ENCODE assay signal across 8 mouse cellular contexts in the genomic region with DNA sequence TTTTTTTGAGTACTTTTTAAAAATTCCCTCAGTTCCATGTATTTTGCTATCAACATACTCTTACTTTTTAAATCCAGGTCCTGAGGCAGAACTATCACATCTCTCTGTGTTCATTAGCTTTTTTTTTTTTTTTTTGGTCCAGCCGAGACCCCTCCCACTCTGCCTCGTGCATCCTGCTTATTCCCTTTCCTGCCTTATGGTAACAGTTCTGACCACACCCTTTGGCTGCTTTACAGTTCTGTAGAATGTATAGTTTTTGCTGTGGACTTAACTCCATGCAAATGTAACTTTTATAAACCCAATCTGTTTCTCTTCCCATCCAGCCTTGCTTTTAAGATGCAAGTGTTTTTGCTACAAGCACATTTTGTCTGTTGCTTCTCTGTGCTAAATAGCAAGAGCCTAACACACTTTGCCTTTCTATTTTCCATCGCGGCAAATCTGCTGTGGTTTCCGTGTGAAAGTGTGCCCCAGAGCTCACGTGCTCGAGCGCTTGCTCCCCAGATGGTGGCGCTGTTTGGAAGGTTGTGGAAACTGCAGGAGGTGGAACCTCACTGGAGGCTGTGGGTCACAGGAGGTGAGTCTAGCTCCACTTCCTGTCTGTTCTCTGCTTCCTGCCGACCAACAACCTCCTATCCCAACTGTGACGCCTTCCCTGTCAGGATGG.
DNase-seq lines count a peak whose midpoint lies in the region; ATAC-seq and TF ChIP-seq lines count a peak whose summit lies in the region.

No protein-coding gene starts in this region.

- TF ChIP-seq CTCF in heart, postnatal 0 days (IDR thresholded peaks at IDR 0.05; ENCODE audit: low read depth): peak; percentile 57

- H3K9ac ChIP-seq in heart, embryonic 11.5 days (ENCODE audit: low read depth, low read length): no peak overlapping the region
- no peak overlapping the region for H3K9ac ChIP-seq in heart, postnatal 0 days (replicated peaks; ENCODE audit: low read depth, low read length)

- DNase-seq in heart, adult 18-20 months: peak; percentile 58 to 77
- peak; percentile 19 for DNase-seq in adipocyte (ENCODE audit: low spot score)
- DNase-seq in embryo, embryonic 11 days: peak; percentile 53
- peak; percentile 37 for DNase-seq in heart, postnatal 0 days (ENCODE audit: low spot score)
- peak; percentile 17 for DNase-seq in layer of hippocampus, adult 9-11 months

- H3K4me3 ChIP-seq in heart, embryonic 11.5 days (ENCODE audit: low read depth, low read length): no peak overlapping the region
- H3K4me3 ChIP-seq in heart, postnatal 0 days (ENCODE audit: low read depth, low read length): no peak overlapping the region

- H3K27ac ChIP-seq in heart, embryonic 11.5 days (ENCODE audit: low read depth, low read length): no peak overlapping the region
- no peak overlapping the region for H3K27ac ChIP-seq in heart, postnatal 0 days (ENCODE audit: low read depth)

- ATAC-seq in heart, embryonic 11.5 days (replicated peaks; ENCODE audit: insufficient number of reproducible peaks, low FRiP score, low TSS enrichment): no peak
- peak; percentile 47; the same call in 1 of the 2 replicates for ATAC-seq in heart, postnatal 0 days (ENCODE audit: insufficient read depth, low read depth)
- peak; percentile 96 for ATAC-seq in megakaryocyte progenitor cell, adult 5-6 weeks (replicated peaks; ENCODE audit: poor library complexity)
- no peak for ATAC-seq in erythroblast, adult 5-6 weeks (replicated peaks; ENCODE audit: low FRiP score, poor library complexity, severe bottlenecking)

- no peaks in the 10 kb centered on the region for H3K27me3 ChIP-seq in heart, embryonic 11.5 days (ENCODE audit: control insufficient read depth, insufficient read depth, low read length)
- no peaks in the 10 kb centered on the region for H3K27me3 ChIP-seq in heart, postnatal 0 days (ENCODE audit: control insufficient read depth, insufficient read depth, low read length)

- TF ChIP-seq EP300 in heart, postnatal 0 days (IDR thresholded peaks at IDR 0.05; ENCODE audit: low read depth): no peak

- H3K4me2 ChIP-seq in heart, embryonic 11.5 days: no peak overlapping the region
- H3K4me2 ChIP-seq in heart, postnatal 0 days (ENCODE audit: low read depth, low read length): no peak overlapping the region

- H3K9me3 ChIP-seq in heart, embryonic 11.5 days (replicated peaks; ENCODE audit: control insufficient read depth, low read length): no peaks in the 10 kb centered on the region
- no peaks in the 10 kb centered on the region for H3K9me3 ChIP-seq in heart, postnatal 0 days (replicated peaks; ENCODE audit: control insufficient read depth, low read length)

- WGBS in heart, embryonic 11.5 days (ENCODE audit: insufficient replicate concordance): 50% methylated on average over 11 of the region's 11 CpGs
- 54% methylated on average over 11 of the region's 11 CpGs for WGBS in heart, postnatal 0 days

- H3K4me1 ChIP-seq in heart, embryonic 11.5 days (ENCODE audit: control insufficient read depth, insufficient read depth, low read length): no peaks in the 10 kb centered on the region
- no peaks in the 10 kb centered on the region for H3K4me1 ChIP-seq in heart, postnatal 0 days (ENCODE audit: control insufficient read depth, insufficient read depth)

- H3K36me3 ChIP-seq in heart, embryonic 11.5 days (ENCODE audit: control insufficient read depth, insufficient read depth, low read length): no peaks in the 10 kb centered on the region
- no peaks in the 10 kb centered on the region for H3K36me3 ChIP-seq in heart, postnatal 0 days (replicated peaks; ENCODE audit: control insufficient read depth, insufficient read depth, low read length)

Comparison
In these comparisons a context has a peak if more than half of its experiments do, and no peak if none do; other contexts are left out.
1. ATAC-seq: peak in heart, postnatal 0 days (single experiment) and megakaryocyte progenitor cell, adult 5-6 weeks (single experiment); none in heart, embryonic 11.5 days (single experiment) and erythroblast, adult 5-6 weeks (single experiment).
2. DNase-seq: peak in every context shown above with its lines; median percentile 68 in heart, adult 18-20 months; 53 in embryo, embryonic 11 days; 37 in heart, postnatal 0 days; 19 in adipocyte; 17 in layer of hippocampus, adult 9-11 months.